Mouse (Mus musculus) small intestine, adult 10 weeks (tissue): ENCODE results near the gene Kmt5c. TPM values are rescaled to one million over a fixed set of nuclear protein-coding genes. Genes with fewer than 3 reads are reported as not detected.

ENCODE experiments used
- polyA plus RNA-seq: library from polyadenylated mRNA; stranded (reverse); fragments of 350-450 nt; fragmentation: Illumina TruSeq; extraction: RNeasy Lipid Tissue Mini Kit (QIAGEN cat#74804); gene quantifications from one replicate; pipeline ENCODE4 v1.2.3, GENCODE M21; 2014; ENCODE audit warnings: low replicate concordance

Kmt5c gene
- polyA plus RNA-seq: 2.5 TPM

GRCm38 (mm10) chr7:4739544-4740275 is at the start of gene Kmt5c:
Kmt5c (plus strand) TSS chr7:4740115.

GRCm38 (mm10) chr7:4690387-4690786 is 49.5 kb upstream of the Kmt5c start, which contains the start of gene Brsk1:
Brsk1 (plus strand) TSS chr7:4690604.

GRCm38 (mm10) chr7:4725169-4725568 is 14.7 kb upstream of the Kmt5c start, which contains the start of gene Tmem150b:
Tmem150b (minus strand) TSS chr7:4725249.

GRCm38 (mm10) chr7:4752821-4753570 is 13.1 kb downstream of the Kmt5c start, which contains the start of gene Cox6b2:
Cox6b2 (minus strand) TSS chr7:4753094.

GRCm38 (mm10) chr7:4771202-4771601 is 31.3 kb downstream of the Kmt5c start, which contains the start of gene Fam71e2:
Fam71e2 (minus strand) TSS chr7:4771302.

GRCm38 (mm10) chr7:4782759-4783158 is 42.8 kb downstream of the Kmt5c start, which contains the start of the genes Il11 and Tmem190:
Il11 (minus strand) TSS chr7:4782859.
Tmem190 (plus strand) TSS chr7:4782937.

GRCm38 (mm10) chr7:4789436-4789935 is 49.6 kb downstream of the Kmt5c start, which contains the start of gene Tmem238:
Tmem238 (minus strand) TSS chr7:4789656.

GRCm38 (mm10) chr7:4792278-4793212 is 52.6 kb downstream of the Kmt5c start, which contains the start of gene Rpl28:
Rpl28 (plus strand) TSS chr7:4792874.

Other genes starting within 250 kb of the Kmt5c start
- 4.6 TPM for gene Ppp1r12c, start 238.4 kb upstream of the Kmt5c start, polyA plus RNA-seq
- gene Tnnt1, start 223.7 kb upstream of the Kmt5c start, polyA plus RNA-seq: 0.85 TPM
- not detected for gene Tnni3, start 215.9 kb upstream of the Kmt5c start, polyA plus RNA-seq
- gene Dnaaf3, start 207.7 kb upstream of the Kmt5c start, polyA plus RNA-seq: not detected
- 1.1 TPM for gene Syt5, start 192.6 kb upstream of the Kmt5c start, polyA plus RNA-seq
- 19.6 TPM for gene Ptprh, start 136.1 kb upstream of the Kmt5c start, polyA plus RNA-seq
- 28.1 TPM for gene Tmem86b, start 108.7 kb upstream of the Kmt5c start, polyA plus RNA-seq
- gene Ppp6r1, start 81.1 kb upstream of the Kmt5c start, polyA plus RNA-seq: 11.5 TPM
- not detected for gene Hspbp1, start 55.0 kb upstream of the Kmt5c start, polyA plus RNA-seq
- gene Brsk1, start 49.5 kb upstream of the Kmt5c start, polyA plus RNA-seq: not detected
- gene Tmem150b, start 14.9 kb upstream of the Kmt5c start, polyA plus RNA-seq: 4.2 TPM
- not detected for gene Cox6b2, start 13.0 kb downstream of the Kmt5c start, polyA plus RNA-seq
- not detected for gene Fam71e2, start 31.2 kb downstream of the Kmt5c start, polyA plus RNA-seq
- not detected for gene Il11, start 42.7 kb downstream of the Kmt5c start, polyA plus RNA-seq
- not detected for gene Tmem190, start 42.8 kb downstream of the Kmt5c start, polyA plus RNA-seq
- 1.0 TPM for gene Tmem238, start 49.5 kb downstream of the Kmt5c start, polyA plus RNA-seq
- 4.2 TPM for gene Rpl28, start 52.8 kb downstream of the Kmt5c start, polyA plus RNA-seq
- 2.9 TPM for gene Ube2s, start 72.5 kb downstream of the Kmt5c start, polyA plus RNA-seq
- 0.19 TPM for gene Shisa7, start 104.6 kb downstream of the Kmt5c start, polyA plus RNA-seq
- 0.97 TPM for gene Isoc2b, start 130.1 kb downstream of the Kmt5c start, polyA plus RNA-seq
- 0.85 TPM for gene Isoc2a, start 137.0 kb downstream of the Kmt5c start, polyA plus RNA-seq
- not detected for gene Gm36210, start 166.4 kb downstream of the Kmt5c start, polyA plus RNA-seq
- not detected for gene Zfp628, start 175.1 kb downstream of the Kmt5c start, polyA plus RNA-seq
- gene Nat14, start 181.9 kb downstream of the Kmt5c start, polyA plus RNA-seq: 0.59 TPM
- gene Ssc5d, start 185.7 kb downstream of the Kmt5c start, polyA plus RNA-seq: not detected
- gene Sbk2, start 224.3 kb downstream of the Kmt5c start, polyA plus RNA-seq: not detected
- not detected for gene Sbk3, start 231.1 kb downstream of the Kmt5c start, polyA plus RNA-seq